Mouse (Mus musculus): ENCODE data around the gene Mid2.
A peak's percentile ranks its signal among the peaks of the same experiment; 100 is the strongest.
"Not testable (repeated sequence)": the region's sequence is repeated elsewhere in the genome, so short reads cannot be mapped to it uniquely, and the experiment has no call there.

The Mid2 gene

GRCm38 (mm10) chrX:140664479-140665241 lies at the start of gene Mid2:
TSS of gene Mid2 (plus strand) at chrX:140664599.
- peak; percentile 46 for DNase-seq

- DNase-seq, result no peak
These were observed 39.4 kb upstream of the Mid2 start for GRCm38 (mm10) chrX:140624875-140625594.

- DNase-seq, result no peak
These were observed 26.4 kb upstream of the Mid2 start for GRCm38 (mm10) chrX:140638028-140638427.

- DNase-seq, result no peak
These were observed 24.8 kb upstream of the Mid2 start for GRCm38 (mm10) chrX:140639592-140639991.

- no peak for DNase-seq
These were observed 3.7 kb upstream of the Mid2 start for GRCm38 (mm10) chrX:140660731-140661130.

GRCm38 (mm10) chrX:140663516-140663915 lies 883 bp upstream of the Mid2 start:
- DNase-seq, result no peak

GRCm38 (mm10) chrX:140665242-140665810 lies 927 bp downstream of the Mid2 start:
- DNase-seq, result peak; percentile 53

GRCm38 (mm10) chrX:140675444-140675843 lies 11.0 kb downstream of the Mid2 start:
- DNase-seq, result no peak

- DNase-seq, result no peak
These were observed 23.9 kb downstream of the Mid2 start for GRCm38 (mm10) chrX:140688335-140688734.

GRCm38 (mm10) chrX:140697872-140698463 lies 33.6 kb downstream of the Mid2 start:
- DNase-seq, result not testable (repeated sequence)

GRCm38 (mm10) chrX:140703224-140703623 lies 38.8 kb downstream of the Mid2 start:
- DNase-seq, result no peak

GRCm38 (mm10) chrX:140706077-140706476 lies 41.7 kb downstream of the Mid2 start:
- no peak for DNase-seq

- DNase-seq, result no peak
These were observed 58.0 kb downstream of the Mid2 start for GRCm38 (mm10) chrX:140722400-140722799.

GRCm38 (mm10) chrX:140738986-140739385 lies 74.6 kb downstream of the Mid2 start:
- DNase-seq, result no peak

- DNase-seq, result no peak
These were observed 78.8 kb downstream of the Mid2 start for GRCm38 (mm10) chrX:140743213-140743612.

- DNase-seq, result no peak
These were observed 105.4 kb downstream of the Mid2 start for GRCm38 (mm10) chrX:140769794-140770193.

GRCm38 (mm10) chrX:140805340-140805739 lies 140.9 kb downstream of the Mid2 start:
- DNase-seq, result no peak

GRCm38 (mm10) chrX:140813312-140814006 lies 149.1 kb downstream of the Mid2 start, which contains the start of gene Tex13b:
TSS of gene Tex13b (minus strand) at chrX:140813433.
- DNase-seq, result no peak

Measured in kidney, adult 18-20 months (tissue).